Mouse (Mus musculus) adrenal gland, postnatal 10 days (tissue): ENCODE measurements at regions not wholly inside any gene's neighbourhood (a gene's known extent, or its start where the extent isn't known, plus 50 kb on each side); places are given as distances from the start of the nearest gene placed in this dataset.
A peak's percentile ranks its signal among the peaks of the same experiment; 100 is the strongest.
"Not testable (repeated sequence)": the region's sequence is repeated elsewhere in the genome, so short reads cannot be mapped to it uniquely, and the experiment has no call there.

ENCODE experiments used
- DNase-seq: peaks from one replicate; pipeline ENCODE4 v3.0.0; 2021; ENCODE audit warnings: mixed read lengths

- no peak for DNase-seq
These were observed 116.8 kb upstream of the Mettl4 start for GRCm38 (mm10) chr17:94866630-94867029.

- DNase-seq, result peak; percentile 79
These were observed 114.9 kb upstream of the Mettl4 start for GRCm38 (mm10) chr17:94864531-94865318.

GRCm38 (mm10) chr17:94854698-94855097 lies 104.9 kb upstream of the Mettl4 start:
- not testable (repeated sequence) for DNase-seq

- DNase-seq, result peak; percentile 87
These were observed 84.8 kb upstream of the Mettl4 start for GRCm38 (mm10) chr17:94834446-94835117.

GRCm38 (mm10) chr17:94834067-94834445 lies 84.2 kb upstream of the Mettl4 start:
- DNase-seq, result not testable (repeated sequence)

- DNase-seq, result not testable (repeated sequence)
These were observed 76.6 kb upstream of the Mettl4 start for GRCm38 (mm10) chr17:94826415-94826814.

- DNase-seq, result no peak
These were observed 58.9 kb upstream of the Mettl4 start for GRCm38 (mm10) chr17:94808758-94809157.
